15 mouse cellular contexts compared by ENCODE assay signal in genomic region chr5:53924005-53924404, GRCm38 (mm10).
DNase-seq lines count a peak whose midpoint lies in the region; ATAC-seq and TF ChIP-seq lines count a peak whose summit lies in the region.
"Had no signal": no experiment of that assay in that cellular context is flagged by ENCODE, and none has a peak within 500 bp of the region (broad histone marks: within the 10 kb centered on the region; RNA-seq: fewer than 3 reads in every experiment).

No protein-coding gene starts in this region.

- no peaks in the 10 kb centered on the region for H3K36me3 ChIP-seq in kidney, adult 2 months (ENCODE audit: control insufficient read depth, insufficient read depth, low read length)
- H3K36me3 ChIP-seq in lung, embryonic 16.5 days (ENCODE audit: control insufficient read depth, insufficient read depth, low read length) = no peaks in the 10 kb centered on the region
- no peaks in the 10 kb centered on the region for H3K36me3 ChIP-seq in stomach, postnatal 0 days (ENCODE audit: control insufficient read depth, insufficient read depth, low read length)
- H3K36me3 ChIP-seq: limb, embryonic 10.5 days had no signal

- no peaks in the 10 kb centered on the region for H3K27me3 ChIP-seq in kidney, adult 2 months (replicated peaks; ENCODE audit: control insufficient read depth, insufficient read depth, low read length)
- no peaks in the 10 kb centered on the region for H3K27me3 ChIP-seq in lung, embryonic 16.5 days (ENCODE audit: control insufficient read depth, insufficient read depth, low read depth, low read length)
- H3K27me3 ChIP-seq in stomach, postnatal 0 days (ENCODE audit: control insufficient read depth, insufficient read depth, low read length) = no peaks in the 10 kb centered on the region
- H3K27me3 ChIP-seq: megakaryocyte, embryonic 14.5 days had no signal

- H3K9ac ChIP-seq in lung, embryonic 16.5 days (ENCODE audit: low read length) = no peak overlapping the region
- no peak overlapping the region for H3K9ac ChIP-seq in stomach, postnatal 0 days (ENCODE audit: low read length)
- H3K9ac ChIP-seq: hindbrain, embryonic 14.5 days had no signal

- no peak overlapping the region for H3K4me3 ChIP-seq in kidney, adult 2 months (ENCODE audit: insufficient read depth, low read depth, low read length)
- no peak overlapping the region for H3K4me3 ChIP-seq in lung, embryonic 16.5 days (ENCODE audit: low read length)
- no peak overlapping the region for H3K4me3 ChIP-seq in cortical plate, adult 2 months (ENCODE audit: insufficient read depth, low read length)
- H3K4me3 ChIP-seq in stomach, postnatal 0 days (ENCODE audit: low read depth, low read length) = no peak overlapping the region
- H3K4me3 ChIP-seq: erythroblast, embryonic 14.5 days; limb, embryonic 10.5 days; megakaryocyte, embryonic 14.5 days; myocyte had no signal

- no peak overlapping the region for H3K4me2 ChIP-seq in lung, embryonic 16.5 days (ENCODE audit: low read depth, low read length)
- no peak overlapping the region for H3K4me2 ChIP-seq in stomach, postnatal 0 days (replicated peaks; ENCODE audit: low read depth)
- H3K4me2 ChIP-seq: heart, embryonic 11.5 days; hindbrain, embryonic 14.5 days had no signal

- DNase-seq in kidney, adult 2 months = no peak
- no peak for DNase-seq in kidney, adult 8-10 months
- no peak for DNase-seq in lung, postnatal 14 days
- no peak for DNase-seq in stomach, postnatal 0 days (ENCODE audit: low spot score)
- DNase-seq in cerebellum, adult 18-20 months = no peak
- DNase-seq: cerebellum, postnatal 25 days had no signal

- no peaks in the 10 kb centered on the region for H3K9me3 ChIP-seq in lung, embryonic 16.5 days (ENCODE audit: control insufficient read depth, low read length)
- H3K9me3 ChIP-seq in stomach, postnatal 0 days (ENCODE audit: control insufficient read depth, low read length) = no peaks in the 10 kb centered on the region
- H3K9me3 ChIP-seq: limb, embryonic 10.5 days had no signal

- WGBS in kidney, adult 2 months = 62% methylated on average over 4 of the region's 4 CpGs
- WGBS in lung, embryonic 16.5 days = 45% methylated on average over 4 of the region's 4 CpGs
- 63% methylated on average over 4 of the region's 4 CpGs for WGBS in stomach, postnatal 0 days

- ATAC-seq in lung, embryonic 16.5 days (ENCODE audit: low read depth) = 0 out of 2 replicates have a peak, but pooled peaks have one; percentile 23
- peak; percentile 49; the same call in 1 of the 2 replicates for ATAC-seq in stomach, postnatal 0 days (ENCODE audit: low FRiP score, low TSS enrichment)
- ATAC-seq: activated CD4-positive, CD25-positive, alpha-beta regulatory T cell, adult 4 months had no signal

- peak; percentile 45 for TF ChIP-seq CTCF in kidney, adult 2 months (conservative IDR thresholded peaks at IDR 0.05; ENCODE audit: insufficient read depth, insufficient read length, low read depth, low read length)
- peak; percentile 28; the same call in 1 of the 2 replicates for TF ChIP-seq CTCF in cortical plate, adult 2 months (IDR thresholded peaks at IDR 0.05; ENCODE audit: extremely low read depth, insufficient read depth, low read length)
- peak; percentile 55 for TF ChIP-seq CTCF in stomach, postnatal 0 days (IDR thresholded peaks at IDR 0.05; ENCODE audit: low read depth)

- no peak for TF ChIP-seq EP300 in stomach, postnatal 0 days (optimal IDR thresholded peaks at IDR 0.05)

- no peak overlapping the region for H3K27ac ChIP-seq in kidney, adult 2 months (ENCODE audit: insufficient read depth, low read depth, low read length)
- no peak overlapping the region for H3K27ac ChIP-seq in lung, embryonic 16.5 days (ENCODE audit: low read length)
- H3K27ac ChIP-seq in cortical plate, adult 2 months (ENCODE audit: insufficient read depth, low read length) = no peak overlapping the region
- no peak overlapping the region for H3K27ac ChIP-seq in stomach, postnatal 0 days (replicated peaks)
- H3K27ac ChIP-seq: hindbrain, embryonic 14.5 days; limb, embryonic 10.5 days had no signal

- peaks cover 2% of the 10 kb centered on the region; the same call in 1 of the 2 replicates for H3K4me1 ChIP-seq in kidney, adult 2 months (ENCODE audit: control insufficient read depth, insufficient read depth, low read length)
- peaks cover 14% of the 10 kb centered on the region for H3K4me1 ChIP-seq in lung, embryonic 16.5 days (replicated peaks; ENCODE audit: control insufficient read depth, insufficient read depth, low read length)
- H3K4me1 ChIP-seq in cortical plate, adult 2 months (ENCODE audit: control insufficient read depth, insufficient read depth, low read length) = no peaks in the 10 kb centered on the region
- no peaks in the 10 kb centered on the region for H3K4me1 ChIP-seq in stomach, postnatal 0 days (replicated peaks; ENCODE audit: control insufficient read depth, insufficient read depth)

- no peak for TF ChIP-seq POLR2A in kidney, adult 2 months (IDR thresholded peaks at IDR 0.05; ENCODE audit: low read depth, low read length)
- TF ChIP-seq POLR2A in cortical plate, adult 2 months (IDR thresholded peaks at IDR 0.05; ENCODE audit: extremely low read depth, insufficient read depth, low read length) = no peak
